Mouse (Mus musculus) lung, postnatal 0 days (tissue): ENCODE measurements at regions not wholly inside any gene's neighbourhood (a gene's known extent, or its start where the extent isn't known, plus 50 kb on each side); places are given as distances from the start of the nearest gene placed in this dataset.

Source experiments
- CTCF ChIP-seq: IDR thresholded peaks from 2 replicates; pipeline ENCODE4 v1.5.1; 2016; ENCODE audit warnings: antibody characterized with exemption, mild to moderate bottlenecking
- EP300 ChIP-seq: IDR thresholded peaks from 2 replicates; pipeline ENCODE4 v1.6.1; 2016; ENCODE audit warnings: antibody characterized with exemption, mild to moderate bottlenecking, control low read depth

DNA sequence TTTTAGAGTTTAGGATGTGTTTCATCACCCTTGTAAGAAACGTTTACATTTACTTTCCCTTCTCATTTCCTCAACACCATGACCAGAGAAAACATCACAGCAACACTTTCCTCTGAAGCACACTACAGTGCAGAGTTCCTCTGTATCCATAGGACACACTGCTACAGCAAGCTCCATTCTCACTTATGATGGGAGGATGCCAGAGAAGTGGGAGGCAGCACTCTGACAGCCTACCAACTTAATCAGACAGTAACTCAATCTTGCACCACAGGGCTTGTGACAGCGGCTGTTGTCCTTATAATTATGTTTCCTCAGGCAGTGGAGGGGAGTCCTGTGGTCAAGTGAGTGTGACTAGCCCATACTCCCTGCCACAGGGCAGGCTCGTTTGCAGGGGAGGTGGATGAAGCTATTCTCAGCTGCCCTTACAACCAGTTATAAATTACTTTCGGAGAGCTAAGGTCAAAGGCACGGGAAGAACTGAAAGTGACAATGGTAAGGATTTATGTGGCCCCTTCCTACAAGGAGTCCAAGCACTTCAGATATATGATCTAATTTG lies 186.5 kb upstream of the Fam84a start:
- TF ChIP-seq CTCF = no peak
- no peak for TF ChIP-seq EP300
